Mouse (Mus musculus) hindbrain, embryonic 14.5 days (tissue): Measurements from ENCODE around the gene Commd2. TPM values are rescaled to one million over a fixed set of nuclear protein-coding genes. Genes with fewer than 3 reads are reported as not detected.

ENCODE experiments used
- ATAC-seq: fragments of 200-750 bp; cut with Nextera tagmentation; 2 replicates; pipeline ENCODE4 v1.8.0; 2017; ENCODE audit warnings: moderate number of reproducible peaks, mild to moderate bottlenecking, moderate TSS enrichment, moderate library complexity; ENCODE audit not compliant: low FRiP score
- DNase-seq: peaks from one replicate; pipeline ENCODE4 v3.0.0-alpha.2; 2015; ENCODE audit warnings: low spot score
- H3K27ac ChIP-seq: fragments of 300-500 bp; sonication (generic); 2 replicates; pipeline ENCODE4 v1.5.1; 2014; ENCODE audit warnings: mild to moderate bottlenecking, moderate library complexity
- H3K27me3 ChIP-seq: fragments of 300-500 bp; sonication (generic); 2 replicates; pipeline ENCODE4 v1.6.1; 2014; ENCODE audit warnings: mild to moderate bottlenecking, low read length, mixed read lengths; ENCODE audit not compliant: control insufficient read depth, insufficient read depth
- H3K36me3 ChIP-seq: fragments of 300-500 bp; sonication (generic); replicated peaks from 2 replicates; pipeline ENCODE4 v1.6.1; 2014; ENCODE audit not compliant: control insufficient read depth, insufficient read depth
- H3K4me1 ChIP-seq: fragments of 300-500 bp; sonication (generic); replicated peaks from 2 replicates; pipeline ENCODE4 v1.6.1; 2014; ENCODE audit warnings: antibody characterized with exemption, low read length, mixed read lengths; ENCODE audit not compliant: control insufficient read depth, insufficient read depth
- H3K4me2 ChIP-seq: fragments of 300-500 bp; sonication (generic); replicated peaks from 2 replicates; pipeline ENCODE4 v1.6.1; 2014; ENCODE audit warnings: mild to moderate bottlenecking, moderate library complexity
- H3K4me3 ChIP-seq: fragments of 300-500 bp; sonication (generic); replicated peaks from 2 replicates; pipeline ENCODE4 v1.5.1; 2014; ENCODE audit warnings: mild to moderate bottlenecking, low read length
- H3K9ac ChIP-seq: fragments of 300-500 bp; sonication (generic); 2 replicates; pipeline ENCODE4 v1.6.1; 2014
- H3K9me3 ChIP-seq: fragments of 300-500 bp; sonication (generic); 2 replicates; pipeline ENCODE4 v1.6.1; 2016; ENCODE audit warnings: low read length; ENCODE audit not compliant: control insufficient read depth
- WGBS: fragments of 180-500 bp; shearing (Covaris S2); extraction: QIAGEN DNeasy Blood & Tissue Kit; methylation state at CpG from one replicate; pipeline ENCODE4 v1.1.7; 2014; 5-methylcytosine and 5-hydroxymethylcytosine counted together
- polyA plus RNA-seq: library from polyadenylated mRNA; unstranded; fragments of >200 nt; fragmentation: Nextera tagmentation; extraction: Ambion mirVana; gene quantifications from 2 replicates; pipeline ENCODE4 v1.2.1, GENCODE M21; 2014

Commd2 gene
- 75.8 and 79.7 TPM in 2 replicates for polyA plus RNA-seq

- Histone ChIP-seq H3K27ac (peak within 1 kb of the TSS; percentile 79), H3K27me3 (no peaks in the 10 kb centered on the region), H3K4me1 (peaks cover 7% of the 10 kb centered on the region; the same call in 1 of the 2 replicates), H3K4me2 (peak within 1 kb of the TSS; percentile 76), H3K36me3 (peaks cover 14% of the 10 kb centered on the region), H3K9ac (peak within 1 kb of the TSS; percentile 80), H3K9me3 (no peaks in the 10 kb centered on the region), H3K4me3 (peak within 1 kb of the TSS; percentile 60)
- ATAC-seq: peak; percentile 98
- peak; percentile 91 for DNase-seq
- WGBS: under 1% methylated on average over 42 of the region's 42 CpGs
Observed at GRCm38 (mm10) chr3:57651231-57651864, at the start of gene Commd2. Commd2 (minus strand) TSS chr3:57651715.

GRCm38 (mm10) chr3:57696779-57697178 lies 45.3 kb upstream of the Commd2 start:
- Histone ChIP-seq H3K4me2 (no peak overlapping the region), H3K4me3 (no peak overlapping the region), H3K27me3 (no peaks in the 10 kb centered on the region), H3K36me3 (no peaks in the 10 kb centered on the region), H3K27ac (no peak overlapping the region), H3K4me1 (no peaks in the 10 kb centered on the region), H3K9ac (no peak overlapping the region), H3K9me3 (no peaks in the 10 kb centered on the region)
- ATAC-seq (no peak), DNase-seq (no peak)
- 98% methylated on average over 9 of the region's 9 CpGs for WGBS

- Histone ChIP-seq H3K4me1 (no peaks in the 10 kb centered on the region), H3K27ac (no peak overlapping the region), H3K4me2 (no peak overlapping the region), H3K9ac (no peak overlapping the region), H3K36me3 (no peaks in the 10 kb centered on the region), H3K4me3 (no peak overlapping the region), H3K27me3 (no peaks in the 10 kb centered on the region), H3K9me3 (no peaks in the 10 kb centered on the region)
- WGBS: 97% methylated on average over 4 of the region's 4 CpGs
- DNase-seq (no peak), ATAC-seq (no peak)
Observed at GRCm38 (mm10) chr3:57696249-57696648, 44.7 kb upstream of the Commd2 start.

- no peak within 1 kb of the TSS for H3K9ac ChIP-seq
- no peak within 1 kb of the TSS for H3K4me2 ChIP-seq
- no peak within 1 kb of the TSS for H3K4me3 ChIP-seq
- no peaks in the 10 kb centered on the region for H3K4me1 ChIP-seq
- H3K27ac ChIP-seq: no peak within 1 kb of the TSS
- H3K9me3 ChIP-seq: no peaks in the 10 kb centered on the region
- DNase-seq: no peak
- ATAC-seq: no peak
- no peaks in the 10 kb centered on the region for H3K27me3 ChIP-seq
- H3K36me3 ChIP-seq: no peaks in the 10 kb centered on the region
- WGBS: 28% methylated on average over 2 of the region's 2 CpGs
Observed at GRCm38 (mm10) chr3:57692719-57693118, 41.2 kb upstream of the Commd2 start, which contains the start of gene Ankub1. Ankub1 (minus strand) TSS chr3:57692799.

- Histone ChIP-seq H3K4me3 (no peak overlapping the region), H3K27me3 (no peaks in the 10 kb centered on the region), H3K4me2 (no peak overlapping the region), H3K4me1 (no peaks in the 10 kb centered on the region), H3K36me3 (no peaks in the 10 kb centered on the region), H3K9me3 (no peaks in the 10 kb centered on the region), H3K27ac (no peak overlapping the region), H3K9ac (no peak overlapping the region)
- ATAC-seq (no peak), DNase-seq (no peak)
- WGBS: 85% methylated on average over 4 of the region's 4 CpGs
Observed at GRCm38 (mm10) chr3:57691772-57692171, 40.3 kb upstream of the Commd2 start.

- no peak for ATAC-seq
- DNase-seq: no peak
- Histone ChIP-seq H3K4me3 (no peak overlapping the region), H3K36me3 (no peaks in the 10 kb centered on the region), H3K9ac (no peak overlapping the region), H3K4me1 (no peaks in the 10 kb centered on the region), H3K27ac (no peak overlapping the region), H3K4me2 (no peak overlapping the region), H3K27me3 (no peaks in the 10 kb centered on the region), H3K9me3 (no peaks in the 10 kb centered on the region)
Observed at GRCm38 (mm10) chr3:57677786-57678185, 26.3 kb upstream of the Commd2 start.

GRCm38 (mm10) chr3:57674075-57674474 lies 22.6 kb upstream of the Commd2 start:
- no peaks in the 10 kb centered on the region for H3K9me3 ChIP-seq
- H3K27ac ChIP-seq: no peak overlapping the region
- no peak overlapping the region for H3K9ac ChIP-seq
- ATAC-seq: no peak
- no peak for DNase-seq
- H3K4me3 ChIP-seq: no peak overlapping the region
- 94% methylated on average over 2 of the region's 2 CpGs for WGBS
- no peaks in the 10 kb centered on the region for H3K27me3 ChIP-seq
- no peaks in the 10 kb centered on the region for H3K4me1 ChIP-seq
- no peaks in the 10 kb centered on the region for H3K36me3 ChIP-seq
- H3K4me2 ChIP-seq: no peak overlapping the region

- WGBS: 90% methylated on average over 4 of the region's 4 CpGs
- no peaks in the 10 kb centered on the region for H3K36me3 ChIP-seq
- H3K4me3 ChIP-seq: no peak overlapping the region
- no peak for ATAC-seq
- H3K9ac ChIP-seq: no peak overlapping the region
- H3K27ac ChIP-seq: no peak overlapping the region
- H3K9me3 ChIP-seq: no peaks in the 10 kb centered on the region
- H3K4me2 ChIP-seq: no peak overlapping the region
- no peak for DNase-seq
- no peaks in the 10 kb centered on the region for H3K4me1 ChIP-seq
- H3K27me3 ChIP-seq: no peaks in the 10 kb centered on the region
Observed at GRCm38 (mm10) chr3:57673586-57673985, 22.1 kb upstream of the Commd2 start.

- WGBS: 27% methylated on average over 14 of the region's 14 CpGs
- Histone ChIP-seq H3K4me2 (peak overlapping the region; percentile 51), H3K27ac (peak overlapping the region; percentile 18; the same call in 1 of the 2 replicates), H3K4me3 (peak overlapping the region; percentile 19), H3K36me3 (no peaks in the 10 kb centered on the region), H3K9ac (peak overlapping the region; percentile 46; the same call in 1 of the 2 replicates), H3K9me3 (no peaks in the 10 kb centered on the region), H3K4me1 (no peaks in the 10 kb centered on the region), H3K27me3 (no peaks in the 10 kb centered on the region)
- peak; percentile 94 for ATAC-seq
- DNase-seq: peak; percentile 94
Observed at GRCm38 (mm10) chr3:57667054-57667723, 15.7 kb upstream of the Commd2 start.
